Comparison of ENCODE assay signal across 8 mouse cellular contexts in the genomic region with DNA sequence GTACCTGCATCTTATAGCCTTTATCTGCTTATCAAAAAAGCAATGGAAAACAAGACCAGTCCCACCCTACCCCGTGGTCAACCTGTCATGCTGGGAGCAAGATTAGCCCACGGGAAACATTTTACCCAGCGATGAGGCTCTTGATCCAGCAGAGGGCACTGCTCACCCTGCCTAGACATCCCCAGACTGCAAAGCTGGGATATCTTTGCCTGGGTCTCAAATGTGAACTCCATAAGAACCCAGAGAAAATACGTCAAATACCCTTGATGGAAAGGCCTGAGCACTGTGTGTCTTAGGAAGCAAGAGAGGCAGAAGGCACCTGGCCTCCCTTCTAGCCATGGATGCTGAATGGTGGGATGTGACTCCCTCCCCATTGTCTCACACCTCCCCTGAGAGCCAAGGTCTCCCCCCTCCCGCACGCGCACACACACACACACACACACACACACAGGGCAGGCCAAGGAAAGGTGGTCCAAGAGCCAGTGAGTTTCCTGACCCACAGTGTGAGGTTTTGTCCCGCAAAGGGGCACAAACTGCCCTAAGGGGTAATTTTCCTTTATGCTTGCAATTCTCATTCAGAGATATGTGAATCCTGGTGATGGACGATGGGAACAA.
DNase-seq lines count a peak whose midpoint lies in the region; ATAC-seq and TF ChIP-seq lines count a peak whose summit lies in the region.

No protein-coding gene starts in this region.

- TF ChIP-seq POLR2A in ES-Bruce4 (IDR thresholded peaks at IDR 0.05; ENCODE audit: insufficient read depth, low read length): no peak

- peak; percentile 44; the same call in 1 of the 2 replicates for ATAC-seq in kidney, embryonic 15.5 days (replicated peaks; ENCODE audit: low FRiP score)
- peak; percentile 28; the same call in 1 of the 2 replicates for ATAC-seq in liver, embryonic 12.5 days
- ATAC-seq in neural tube, embryonic 11.5 days (ENCODE audit: insufficient read depth, low FRiP score, low TSS enrichment): peak; percentile 70
- no peak for ATAC-seq in erythroblast, adult 5-6 weeks (replicated peaks; ENCODE audit: low FRiP score, poor library complexity, severe bottlenecking)

- H3K9ac ChIP-seq in ES-Bruce4 (ENCODE audit: low read depth, poor library complexity, severe bottlenecking): no peak overlapping the region
- no peak overlapping the region for H3K9ac ChIP-seq in kidney, embryonic 15.5 days
- no peak overlapping the region for H3K9ac ChIP-seq in liver, embryonic 12.5 days
- no peak overlapping the region for H3K9ac ChIP-seq in neural tube, embryonic 11.5 days (ENCODE audit: low read length)

- no peak for TF ChIP-seq EP300 in ES-Bruce4 (IDR thresholded peaks at IDR 0.05; ENCODE audit: insufficient read depth, low read depth, low read length)

- H3K27me3 ChIP-seq in ES-Bruce4 (ENCODE audit: control insufficient read depth, insufficient read depth, low read length, poor library complexity, severe bottlenecking): no peaks in the 10 kb centered on the region
- no peaks in the 10 kb centered on the region for H3K27me3 ChIP-seq in kidney, embryonic 15.5 days
- no peaks in the 10 kb centered on the region for H3K27me3 ChIP-seq in liver, embryonic 12.5 days (replicated peaks)
- no peaks in the 10 kb centered on the region for H3K27me3 ChIP-seq in neural tube, embryonic 11.5 days (ENCODE audit: control insufficient read depth, insufficient read depth, low read length)

- peak; percentile 78 for TF ChIP-seq CTCF in ES-Bruce4 (IDR thresholded peaks at IDR 0.05; ENCODE audit: low read depth, low read length)

- no peak overlapping the region for H3K4me2 ChIP-seq in kidney, embryonic 15.5 days
- no peak overlapping the region for H3K4me2 ChIP-seq in liver, embryonic 12.5 days
- no peak overlapping the region for H3K4me2 ChIP-seq in neural tube, embryonic 11.5 days (ENCODE audit: low read depth)

- peaks cover 26% of the 10 kb centered on the region for H3K36me3 ChIP-seq in ES-Bruce4 (ENCODE audit: control insufficient read depth, insufficient read depth, low read length, poor library complexity, severe bottlenecking)
- peaks cover 18% of the 10 kb centered on the region; the same call in 1 of the 2 replicates for H3K36me3 ChIP-seq in kidney, embryonic 15.5 days
- no peaks in the 10 kb centered on the region for H3K36me3 ChIP-seq in liver, embryonic 12.5 days
- no peaks in the 10 kb centered on the region for H3K36me3 ChIP-seq in neural tube, embryonic 11.5 days (ENCODE audit: control insufficient read depth, insufficient read depth, low read length)

- WGBS in kidney, embryonic 15.5 days: 57% methylated on average over 9 of the region's 9 CpGs
- WGBS in liver, embryonic 12.5 days (ENCODE audit: insufficient replicate concordance): 57% methylated on average over 9 of the region's 9 CpGs
- 53% methylated on average over 9 of the region's 9 CpGs for WGBS in neural tube, embryonic 11.5 days

- peaks cover 12% of the 10 kb centered on the region for H3K4me1 ChIP-seq in ES-Bruce4 (ENCODE audit: control insufficient read depth, insufficient read depth, low read length)
- H3K4me1 ChIP-seq in kidney, embryonic 15.5 days: peaks cover 83% of the 10 kb centered on the region
- H3K4me1 ChIP-seq in liver, embryonic 12.5 days: peaks cover 43% of the 10 kb centered on the region
- peaks cover 20% of the 10 kb centered on the region for H3K4me1 ChIP-seq in neural tube, embryonic 11.5 days (ENCODE audit: control insufficient read depth, insufficient read depth, low read length)

- H3K27ac ChIP-seq in ES-Bruce4 (ENCODE audit: insufficient read depth, low read length): no peak overlapping the region
- peak overlapping the region; percentile 66; the same call in 1 of the 2 replicates for H3K27ac ChIP-seq in kidney, embryonic 15.5 days
- H3K27ac ChIP-seq in liver, embryonic 12.5 days: no peak overlapping the region
- peak overlapping the region; percentile 46; the same call in 1 of the 2 replicates for H3K27ac ChIP-seq in neural tube, embryonic 11.5 days (ENCODE audit: low read depth, low read length)

- DNase-seq in adrenal gland, postnatal 10 days: peak; percentile 76
- DNase-seq in embryo, embryonic 11.5 days (ENCODE audit: low read depth, low spot score): peak; percentile 50
- peak; percentile 64 to 69 for DNase-seq in heart, adult 9 months (ENCODE audit: low spot score in 2 of 2)
- peak; percentile 74 for DNase-seq in neural tube, embryonic 11.5 days (ENCODE audit: low spot score)

- H3K4me3 ChIP-seq in ES-Bruce4 (ENCODE audit: low read depth, low read length): no peak overlapping the region
- H3K4me3 ChIP-seq in kidney, embryonic 15.5 days (replicated peaks): no peak overlapping the region
- H3K4me3 ChIP-seq in liver, embryonic 12.5 days: no peak overlapping the region
- no peak overlapping the region for H3K4me3 ChIP-seq in neural tube, embryonic 11.5 days (ENCODE audit: low read depth, low read length)

- no peaks in the 10 kb centered on the region for H3K9me3 ChIP-seq in ES-Bruce4 (replicated peaks; ENCODE audit: control insufficient read depth, insufficient read depth, low read length, poor library complexity, severe bottlenecking)
- H3K9me3 ChIP-seq in kidney, embryonic 15.5 days (replicated peaks): no peaks in the 10 kb centered on the region
- no peaks in the 10 kb centered on the region for H3K9me3 ChIP-seq in liver, embryonic 12.5 days (replicated peaks)
- H3K9me3 ChIP-seq in neural tube, embryonic 11.5 days (ENCODE audit: control insufficient read depth, low read length): no peaks in the 10 kb centered on the region

Comparison
In these comparisons a context has a peak if more than half of its experiments do, and no peak if none do; other contexts are left out.
1. H3K27ac ChIP-seq: peak in kidney, embryonic 15.5 days (single experiment) and neural tube, embryonic 11.5 days (single experiment); none in ES-Bruce4 (single experiment) and liver, embryonic 12.5 days (single experiment).
2. Peak in every context shown above with its lines, with median percentiles within 50 percentile points of each other: DNase-seq.